Mouse (Mus musculus): ENCODE results near the gene 3110082I17Rik.
A peak's percentile ranks its signal among the peaks of the same experiment; 100 is the strongest.
"Not testable (repeated sequence)": the region's sequence is repeated elsewhere in the genome, so short reads cannot be mapped to it uniquely, and the experiment has no call there.

The 3110082I17Rik gene

DNA sequence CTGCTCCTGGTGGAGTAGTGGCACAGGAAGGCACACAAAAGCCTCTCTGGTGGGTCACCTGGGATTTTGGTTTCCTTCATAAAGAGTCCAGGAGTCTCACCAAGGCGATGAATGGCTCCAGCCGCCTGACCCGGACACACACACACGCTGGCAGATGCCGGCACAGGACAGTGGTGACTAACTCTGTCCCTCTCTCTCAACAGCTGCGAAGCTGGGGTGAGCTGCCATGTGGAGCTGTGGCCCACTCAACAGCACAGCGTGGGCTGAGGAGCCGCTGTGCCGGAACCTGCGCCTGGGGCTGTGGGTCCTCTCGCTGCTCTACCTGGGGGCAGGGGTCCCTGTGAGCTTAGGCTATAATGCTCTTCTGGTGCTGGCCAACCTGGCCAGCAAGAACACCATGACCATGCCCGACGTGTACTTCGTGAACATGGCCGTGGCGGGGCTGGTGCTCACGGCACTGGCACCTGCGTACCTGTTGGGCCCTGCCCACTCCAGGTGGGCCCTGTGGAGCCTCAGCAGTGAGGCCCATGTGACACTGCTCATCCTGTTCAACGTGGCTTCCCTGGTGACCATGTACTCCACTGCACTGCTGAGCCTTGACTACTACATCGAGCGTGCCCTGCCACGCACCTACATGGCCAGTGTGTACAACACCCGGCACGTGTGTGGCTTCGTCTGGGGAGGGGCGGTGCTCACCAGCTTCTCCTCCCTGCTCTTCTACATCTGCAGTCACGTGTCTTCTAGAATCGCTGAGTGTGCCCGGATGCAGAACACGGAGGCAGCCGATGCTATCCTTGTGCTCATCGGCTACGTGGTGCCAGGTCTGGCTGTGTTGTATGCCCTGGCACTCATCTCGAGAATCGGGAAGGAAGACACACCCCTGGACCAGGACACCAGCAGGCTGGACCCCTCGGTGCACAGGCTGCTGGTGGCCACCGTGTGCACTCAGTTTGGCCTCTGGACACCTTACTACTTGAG, 67.8 kb downstream of the 3110082I17Rik start:
- DNase-seq, result no peak

DNA sequence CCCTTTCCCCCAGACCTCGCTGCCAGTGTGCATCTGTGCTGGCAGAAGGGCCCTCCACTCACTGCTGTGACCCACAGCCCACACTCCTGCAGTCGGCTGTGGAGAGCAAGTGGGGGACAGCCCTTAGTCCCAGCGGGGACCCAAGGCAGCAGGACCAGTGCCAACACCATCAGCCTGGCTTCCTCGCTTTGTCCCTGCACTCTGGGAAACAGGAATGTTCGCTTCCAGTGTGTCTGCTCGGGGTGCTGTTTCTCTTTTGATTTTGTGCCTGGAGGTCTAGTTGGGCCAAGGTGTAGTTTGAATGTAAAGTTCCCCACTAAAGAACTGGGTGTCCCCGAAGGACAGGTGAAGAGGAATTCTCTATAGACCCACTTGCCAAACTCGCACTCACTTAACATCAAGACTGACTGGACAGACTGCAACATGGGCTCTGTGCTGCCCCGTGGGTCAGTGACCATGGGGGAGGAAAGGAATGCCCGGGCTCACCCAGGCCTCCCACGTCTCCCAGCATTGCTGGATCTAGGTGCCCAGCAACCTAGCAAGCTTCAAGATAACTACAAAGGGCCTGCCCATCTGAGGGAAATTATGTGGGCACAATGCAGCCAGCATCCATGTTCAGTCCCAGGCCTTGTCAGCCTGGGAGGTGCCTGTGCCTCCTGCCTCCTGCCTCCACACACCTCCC, 68.9 kb downstream of the 3110082I17Rik start:
- peak; percentile 48 for DNase-seq

DNA sequence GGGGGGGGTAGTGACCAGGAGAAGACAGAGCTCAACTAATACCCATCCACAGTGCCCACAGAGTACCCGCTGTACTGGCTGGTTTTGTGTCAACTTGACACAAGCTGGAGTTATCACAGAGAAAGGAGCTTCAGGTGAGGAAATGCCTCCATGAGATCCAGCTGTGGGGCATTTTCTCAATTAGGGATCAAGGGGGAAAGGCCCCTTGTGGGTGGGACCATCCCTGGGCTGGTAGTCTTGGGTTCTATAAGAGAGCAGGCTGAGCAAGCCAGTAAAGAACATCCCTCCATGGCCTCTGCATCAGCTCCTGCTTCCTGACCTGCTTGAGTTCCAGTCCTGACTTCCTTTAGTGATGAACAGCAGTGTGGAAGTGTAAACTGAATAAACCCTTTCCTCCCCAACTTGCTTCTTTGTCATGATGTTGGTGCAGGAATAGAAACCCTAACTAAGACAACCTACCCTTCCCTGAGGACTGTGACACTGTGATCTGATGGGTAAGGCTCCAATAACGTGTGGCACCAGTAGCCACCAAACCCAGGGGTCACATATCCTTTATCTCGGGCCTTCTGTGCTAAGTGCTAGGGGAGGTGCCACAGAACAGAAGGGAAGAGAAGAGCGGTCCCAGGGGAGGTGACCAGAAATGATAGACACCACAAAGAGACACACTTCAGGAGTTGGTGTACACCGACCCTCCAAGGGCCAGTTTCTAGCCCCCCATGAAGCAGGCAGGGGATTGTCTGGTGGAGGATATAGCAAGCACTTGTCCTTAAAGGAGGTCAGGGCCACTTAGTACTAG, 69.8 kb downstream of the 3110082I17Rik start:
- not testable (repeated sequence) for DNase-seq

DNA sequence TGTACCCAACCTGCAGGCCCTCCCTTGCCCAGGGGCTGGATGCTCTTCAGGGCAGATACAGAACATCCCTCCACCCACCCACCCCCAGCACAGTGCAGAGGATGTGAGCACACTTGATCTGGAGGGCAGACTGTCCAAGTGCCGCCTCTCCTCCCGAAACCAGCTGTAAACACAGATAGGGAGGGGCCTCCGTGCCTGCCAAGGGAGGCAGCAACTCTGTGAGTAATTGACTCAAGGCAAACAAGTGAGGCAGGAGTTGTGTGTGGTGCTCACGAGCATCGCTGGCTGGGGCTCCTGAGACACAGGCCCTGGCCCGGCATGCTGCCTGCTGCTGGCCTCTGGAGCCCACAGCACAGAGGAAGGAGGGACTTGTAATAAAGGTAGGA, 70.7 kb downstream of the 3110082I17Rik start:
- DNase-seq, result peak; percentile 64

DNA sequence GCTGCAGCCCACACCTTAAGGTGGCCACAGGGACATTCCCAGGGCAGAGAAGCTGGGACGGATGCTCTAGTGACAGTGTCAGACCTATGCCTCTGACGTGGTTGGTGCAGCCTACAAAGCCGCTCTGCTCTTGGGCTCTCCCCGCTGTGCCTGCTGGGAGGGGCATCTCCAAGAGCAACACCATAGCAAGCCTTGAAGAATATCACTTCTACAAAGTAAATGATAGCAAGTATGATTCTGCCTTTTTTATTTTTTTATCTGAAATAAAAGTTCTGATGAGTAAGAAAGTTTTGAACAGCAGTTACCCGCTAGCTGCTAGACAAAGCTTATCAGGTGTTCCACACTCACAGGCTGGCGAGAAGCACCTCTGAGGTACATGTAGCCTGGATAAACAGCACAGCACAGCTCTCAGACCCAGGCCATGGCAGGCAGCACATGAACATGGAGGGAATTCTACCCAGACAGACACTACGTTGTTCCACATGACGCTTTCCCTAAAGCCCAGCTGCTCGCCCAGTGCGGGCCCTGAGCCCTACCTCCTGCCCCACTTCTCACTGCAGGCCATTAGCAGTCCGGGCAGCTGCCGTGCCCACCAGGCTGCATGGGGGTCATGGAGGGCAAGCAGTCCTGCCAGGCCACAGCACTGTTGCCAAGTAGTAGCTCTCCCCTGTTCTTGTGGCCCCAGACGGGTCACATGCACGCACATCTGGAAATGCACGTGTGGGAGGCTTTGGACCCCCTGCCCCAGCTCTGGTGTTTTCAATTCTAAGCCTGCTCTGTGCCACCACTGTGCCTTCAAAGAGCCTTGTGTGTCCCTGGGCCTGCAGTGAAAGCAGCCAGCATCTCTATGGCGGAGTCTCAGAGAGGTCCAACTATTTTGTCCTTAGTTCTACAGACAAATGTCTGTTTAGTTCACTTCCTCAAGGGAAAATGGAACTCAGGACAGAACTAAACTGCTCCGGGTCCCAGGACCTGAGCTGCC, 71.3 kb downstream of the 3110082I17Rik start:
- DNase-seq, result no peak

DNA sequence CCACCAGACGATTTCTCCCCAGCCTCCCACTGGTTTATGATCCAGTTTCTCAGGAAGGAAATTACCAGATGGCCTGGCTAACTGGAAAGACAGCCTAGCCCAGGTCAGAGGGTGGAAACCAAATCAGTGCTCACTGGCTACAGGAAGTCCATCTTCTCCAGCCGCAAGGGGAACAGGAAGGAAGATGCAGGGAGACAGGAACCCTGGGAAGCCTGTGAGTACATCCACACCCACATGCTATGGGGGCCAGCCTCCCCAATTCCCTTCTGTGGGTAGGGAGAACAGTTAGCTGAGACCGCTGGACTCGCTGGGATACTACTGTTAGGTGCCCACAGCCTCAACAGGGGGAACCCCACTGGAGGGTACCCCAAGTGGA, 72.1 kb downstream of the 3110082I17Rik start:
- DNase-seq, result peak; percentile 51

DNA sequence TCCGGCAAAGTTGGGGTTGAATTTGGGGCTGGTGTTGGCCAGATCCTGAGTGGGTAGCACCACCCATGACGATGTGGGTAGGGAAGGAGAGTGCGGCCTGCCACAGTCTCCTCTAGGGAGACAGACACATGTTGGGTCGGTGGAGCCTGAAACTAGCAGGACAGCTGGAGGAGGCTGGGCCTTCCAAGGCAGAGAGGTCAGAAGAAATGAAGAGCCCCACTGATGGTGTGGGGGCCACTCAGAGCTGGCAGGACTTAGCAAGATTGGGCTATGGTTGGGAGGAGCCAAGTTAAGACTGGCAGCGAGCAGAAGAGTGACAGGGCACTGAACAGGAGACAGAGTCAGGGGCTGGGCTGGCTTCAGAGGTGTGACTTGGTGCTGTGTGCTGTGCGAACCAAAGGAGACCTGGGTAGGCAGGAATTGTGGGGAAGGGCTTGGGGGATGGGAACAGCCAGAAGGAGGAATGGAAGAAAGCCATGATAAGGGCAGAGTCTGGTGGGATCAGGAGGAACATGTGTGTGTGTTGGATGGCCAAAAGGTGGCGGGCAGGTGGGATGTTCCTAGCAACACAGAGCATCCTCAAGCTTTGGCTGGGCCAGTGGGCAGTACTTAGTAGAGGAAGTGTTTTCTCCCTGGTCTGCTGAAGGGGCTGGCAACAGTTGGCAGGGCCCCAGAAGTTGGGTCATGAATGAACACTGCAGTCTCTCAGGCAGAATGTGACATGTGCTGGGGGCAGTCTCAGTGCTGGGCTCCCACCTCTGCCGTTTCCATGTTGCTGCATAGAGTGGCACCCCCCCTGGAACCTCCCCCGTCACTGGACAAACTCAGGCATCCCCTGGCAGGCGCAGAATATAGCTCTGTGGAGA, 72.8 kb downstream of the 3110082I17Rik start:
- peak; percentile 66 for DNase-seq

DNA sequence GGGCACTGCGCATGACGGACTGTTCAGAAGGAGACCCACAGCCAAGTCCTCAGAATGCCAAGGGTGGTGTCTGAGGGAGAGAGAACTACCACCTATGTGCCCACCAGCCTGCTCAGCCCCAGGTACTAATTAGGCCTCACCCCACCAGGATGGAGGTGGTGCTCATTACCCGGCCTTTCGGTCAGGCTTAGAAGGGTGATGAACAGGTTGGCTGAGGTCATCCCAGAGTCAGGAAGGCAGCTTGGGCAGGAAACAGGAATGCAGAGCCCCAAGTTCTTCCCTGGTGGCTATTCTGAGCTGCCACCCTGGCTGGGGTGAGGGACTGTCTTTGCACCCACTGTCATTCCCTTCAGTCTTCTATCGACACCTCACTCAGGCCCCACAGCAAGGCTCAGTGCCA, 74.3 kb downstream of the 3110082I17Rik start:
- DNase-seq, result no peak

DNA sequence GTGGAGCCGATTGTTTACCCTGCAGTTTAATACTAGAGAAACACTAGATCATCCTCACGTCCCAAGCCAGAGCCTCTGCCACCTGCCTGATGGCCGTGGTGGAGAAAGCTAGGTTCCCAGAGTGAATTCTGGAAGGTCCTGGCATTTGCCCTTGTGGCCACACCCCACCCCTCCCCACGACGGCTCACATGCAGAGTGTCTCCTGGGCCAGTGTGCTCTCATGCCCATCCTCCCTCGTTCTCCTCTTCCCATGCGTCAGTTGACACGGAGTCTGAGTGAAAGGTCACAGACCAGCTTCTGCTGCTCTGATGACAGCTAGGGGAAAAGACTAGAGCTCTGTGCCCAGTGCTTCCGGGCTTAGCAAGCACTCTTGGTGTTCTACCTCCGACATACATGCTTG, 75.8 kb downstream of the 3110082I17Rik start:
- peak; percentile 66 for DNase-seq

DNA sequence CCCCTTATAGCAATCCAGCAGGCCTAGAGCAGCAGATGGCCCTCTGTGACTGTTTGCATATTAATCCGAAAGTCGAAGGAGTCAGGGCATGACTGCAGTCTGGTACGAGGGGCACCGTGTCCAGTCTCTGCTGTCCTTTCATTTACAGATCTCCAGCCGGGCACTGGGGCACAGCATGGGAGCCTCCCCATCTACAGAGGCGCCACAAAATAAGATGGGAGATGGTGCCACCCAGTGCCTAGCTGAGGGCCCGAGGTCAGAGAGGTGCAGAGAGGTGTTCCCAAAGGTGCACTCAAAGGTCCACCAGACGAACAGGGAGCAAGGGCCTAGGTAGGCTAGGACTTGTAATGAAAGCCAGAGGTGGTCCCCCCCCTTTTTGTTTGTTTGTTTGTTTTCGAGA, 77.1 kb downstream of the 3110082I17Rik start:
- no peak for DNase-seq

DNA sequence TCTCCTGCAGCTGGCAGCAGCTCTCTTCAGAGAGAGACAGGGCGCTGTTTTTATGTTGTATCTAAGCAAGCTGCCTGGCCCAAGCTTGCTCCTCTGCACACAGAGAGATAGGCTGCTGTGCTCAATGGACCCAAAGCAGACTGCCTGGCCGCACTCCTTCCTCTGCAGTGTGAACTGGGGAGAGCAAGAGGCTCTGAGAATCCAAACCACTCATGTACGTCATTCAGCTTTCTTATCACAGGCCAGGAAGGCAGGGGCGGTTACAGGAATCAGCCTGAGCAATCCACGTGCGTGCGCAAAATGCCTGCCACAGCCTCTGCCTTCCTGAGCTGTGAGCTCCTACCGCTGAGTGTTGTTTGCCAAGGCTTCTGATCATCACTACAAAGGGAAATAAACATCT, 77.6 kb downstream of the 3110082I17Rik start:
- peak; percentile 72 for DNase-seq

DNA sequence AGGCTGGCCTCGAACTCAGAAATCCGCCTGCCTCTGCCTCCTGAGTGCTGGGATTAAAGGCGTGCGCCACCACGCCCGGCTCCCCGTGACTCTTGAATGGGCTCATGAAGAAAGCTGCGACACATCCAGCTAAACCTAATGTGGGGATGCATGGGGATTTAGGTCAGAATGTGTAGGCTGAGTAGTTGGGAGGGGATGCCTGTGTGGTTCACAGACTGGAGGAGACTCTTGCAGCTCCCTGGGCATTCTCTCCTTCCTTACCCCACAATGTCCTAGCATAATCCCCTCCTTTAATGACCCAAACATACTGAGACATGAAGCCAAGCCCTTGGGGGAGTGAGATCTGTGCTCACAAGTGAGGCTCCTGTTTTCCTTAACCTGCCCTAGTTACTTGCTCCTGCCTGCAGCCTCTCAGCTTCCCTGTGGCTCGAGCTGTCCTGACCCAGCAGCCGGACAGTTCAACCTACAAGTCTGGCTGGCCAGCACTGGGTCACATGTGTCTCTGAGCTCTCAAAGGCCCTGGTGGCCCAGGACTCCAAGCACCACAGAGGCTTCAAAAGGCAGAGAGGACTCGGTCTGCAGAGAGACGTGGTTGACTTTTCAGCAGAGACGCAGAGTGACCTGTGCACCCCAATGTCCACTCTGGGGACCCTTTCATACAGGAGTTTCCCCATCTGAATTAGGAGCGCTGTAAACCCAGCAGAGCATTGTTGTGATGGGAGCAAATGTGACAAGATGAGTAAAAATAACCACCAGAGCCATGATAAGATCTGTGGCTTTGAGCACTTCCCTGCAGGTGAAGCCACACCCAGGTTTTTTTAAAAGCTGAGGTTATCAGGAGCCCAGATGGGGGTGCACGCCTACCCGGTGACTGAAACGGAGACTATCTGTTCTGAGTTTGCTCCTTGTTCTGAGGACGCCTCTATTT, 78.5 kb downstream of the 3110082I17Rik start:
- no peak for DNase-seq

DNA sequence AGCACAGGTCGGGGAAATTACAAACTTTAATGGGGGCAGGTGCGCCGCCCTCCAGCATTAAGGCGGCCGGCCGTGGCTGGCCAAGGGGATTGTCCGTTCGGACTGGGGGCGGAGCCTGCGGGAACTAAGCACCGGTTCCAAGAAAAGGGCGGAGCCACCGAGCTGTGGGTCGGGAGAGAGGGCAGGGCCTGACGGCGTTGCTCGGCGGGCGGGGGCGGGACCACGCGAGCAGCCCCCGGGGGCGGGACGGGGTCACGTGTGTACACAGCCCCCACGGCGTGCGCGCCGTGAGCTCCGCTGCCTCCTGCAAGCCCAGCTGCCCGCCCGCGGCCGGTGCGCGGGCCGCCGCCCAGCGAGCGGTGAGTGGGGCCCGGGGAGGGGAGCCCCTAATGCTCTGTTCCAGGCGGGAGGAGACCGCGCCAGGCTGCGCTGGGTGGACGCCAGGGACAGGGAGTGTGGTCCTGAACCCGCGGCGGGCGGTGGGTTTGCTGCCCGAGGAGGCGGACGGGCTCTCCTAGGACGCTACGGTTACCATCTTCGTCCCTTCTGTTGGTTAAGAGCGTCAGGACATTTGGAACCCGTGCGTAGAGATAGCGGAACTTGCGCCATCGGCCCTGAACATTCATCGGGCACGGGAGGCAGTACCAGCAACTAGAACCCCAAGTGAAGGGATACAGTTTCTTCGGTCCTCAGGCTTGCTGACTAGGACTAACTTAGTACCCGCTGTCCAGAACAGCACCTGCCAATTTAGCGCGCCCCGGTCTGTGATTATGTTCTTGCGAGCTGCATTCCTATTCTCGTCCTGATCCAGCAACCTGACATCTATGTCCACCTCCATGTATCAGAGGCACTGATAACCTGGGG, 79.7 kb downstream of the 3110082I17Rik start:
- DNase-seq, result peak; percentile 99

DNA sequence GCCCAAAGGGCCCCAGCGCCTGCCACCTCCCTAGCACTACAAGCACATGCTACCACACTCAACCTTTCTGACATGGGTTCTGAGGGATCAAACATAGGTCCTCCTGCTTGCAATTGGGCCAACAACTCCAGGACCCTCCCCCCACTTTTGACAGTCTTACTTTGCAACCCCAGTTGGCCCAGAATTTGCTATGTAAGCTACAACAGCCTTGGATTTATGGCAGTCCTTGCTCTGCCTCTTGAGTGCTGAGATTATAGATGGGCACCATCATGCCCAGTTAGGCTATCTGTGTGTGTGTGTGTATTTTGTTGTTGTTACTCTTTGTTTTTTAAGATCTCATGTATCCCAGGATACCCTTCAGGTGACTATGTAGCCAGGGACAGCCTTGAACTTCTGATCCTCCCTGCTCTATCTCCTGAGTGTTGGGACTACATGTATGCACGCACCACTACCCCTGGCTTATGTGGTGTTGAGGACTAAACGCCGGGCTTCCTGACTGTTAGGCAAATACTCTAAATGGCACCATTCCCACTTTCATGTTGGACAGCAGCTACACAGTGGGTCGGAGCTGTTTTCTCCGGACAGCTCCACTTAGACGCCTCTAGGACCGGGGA, 80.4 kb downstream of the 3110082I17Rik start:
- no peak for DNase-seq

DNA sequence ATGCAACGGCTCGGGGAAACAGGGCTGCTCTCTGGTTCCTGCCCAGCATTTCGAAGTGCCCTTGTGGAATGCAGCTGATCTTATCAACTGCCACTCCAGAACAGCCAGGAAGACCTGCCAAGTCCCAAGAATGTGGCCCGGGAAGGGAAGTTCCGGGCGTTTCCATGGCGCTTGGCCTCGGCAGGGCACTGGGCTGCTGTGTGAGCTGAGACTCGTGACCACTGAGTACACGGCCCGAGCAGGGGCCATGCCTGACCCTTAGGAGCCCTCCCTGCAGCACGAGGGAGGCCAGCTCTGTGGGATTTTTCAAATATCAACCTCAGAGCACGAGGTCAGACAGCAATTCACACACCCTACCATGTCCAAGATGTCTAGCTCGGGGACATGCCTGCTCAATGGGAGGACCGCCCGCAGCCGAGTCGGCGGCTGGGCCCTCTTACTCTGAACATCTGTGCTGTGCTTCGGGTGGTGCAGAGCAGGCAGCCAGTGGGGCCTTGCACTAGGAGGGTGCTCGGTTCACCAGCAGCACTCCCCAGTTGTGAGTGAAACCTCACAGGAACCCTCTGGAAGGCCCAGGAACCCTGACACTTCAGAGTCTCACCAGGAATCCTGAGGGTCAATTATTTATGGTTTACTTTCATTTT, 81.2 kb downstream of the 3110082I17Rik start:
- peak; percentile 90 for DNase-seq

DNA sequence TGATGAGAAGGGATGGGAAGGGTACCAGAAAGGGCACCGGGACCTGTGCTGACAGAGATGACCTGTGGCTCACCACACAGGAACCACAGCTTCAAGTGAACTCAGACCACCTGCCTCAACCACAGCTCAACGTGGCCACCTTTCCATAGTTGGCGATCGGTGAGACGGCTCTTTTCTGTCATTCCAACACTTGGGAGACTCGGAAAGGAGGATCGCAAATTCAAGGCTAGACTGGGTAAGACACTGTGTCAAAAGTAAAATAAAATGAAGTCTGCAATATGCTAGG, 82.1 kb downstream of the 3110082I17Rik start:
- no peak for DNase-seq

DNA sequence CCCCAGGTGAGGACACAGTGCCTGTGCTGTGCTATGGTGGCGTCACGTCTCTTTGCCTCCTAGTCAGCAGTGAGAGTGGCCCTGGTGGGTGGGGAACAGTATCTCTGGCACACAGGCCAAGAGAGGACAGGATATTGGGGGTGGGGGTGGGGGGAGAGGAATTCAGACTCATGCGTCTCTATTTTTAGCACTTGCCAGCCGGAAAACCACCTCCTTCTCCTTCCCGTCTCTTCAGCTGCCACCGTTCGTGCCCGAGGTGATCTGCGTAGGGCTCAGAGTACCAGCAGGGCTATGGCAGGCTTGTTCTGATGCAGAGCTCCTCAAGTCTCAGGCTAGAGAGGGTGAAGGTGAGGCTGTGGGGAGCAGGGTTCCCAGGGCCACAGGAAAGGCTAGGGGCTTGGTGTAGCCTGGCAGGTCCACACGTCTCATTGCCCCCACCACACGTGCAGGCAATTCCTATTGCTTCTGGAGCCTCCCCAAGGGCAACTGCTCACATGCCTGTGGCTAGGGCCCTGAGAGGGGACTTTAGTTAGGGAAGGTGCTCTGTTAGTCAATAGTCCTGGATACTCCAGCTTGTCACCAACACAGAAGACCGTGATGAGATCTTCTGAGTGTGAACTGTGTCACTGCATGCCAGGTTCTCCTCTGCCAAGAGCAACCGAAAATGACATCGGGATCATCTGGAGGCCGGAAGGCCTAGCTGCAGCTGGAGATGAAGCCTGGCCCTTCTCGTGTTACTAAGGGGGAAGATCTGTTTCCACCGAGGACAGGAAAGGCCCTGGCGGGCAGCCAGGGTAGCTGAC, 82.7 kb downstream of the 3110082I17Rik start, which contains the start of gene Gpr146:
Gpr146 (plus strand) TSS at position 230 of the 803 bp plus-strand sequence.
- peak; percentile 89 for DNase-seq

Measured in kidney, postnatal 10 days (tissue).